Mouse (Mus musculus): ENCODE measurements around the gene Mfap3.

- TF ChIP-seq CTCF (IDR thresholded peaks at IDR 0.05; ENCODE audit: insufficient read depth, low read length) = no peak
- TF ChIP-seq POLR2A (IDR thresholded peaks at IDR 0.05; ENCODE audit: borderline replicate concordance, extremely low read depth, low read depth, low read length) = no peak
Measured at GRCm38 (mm10) chr11:57539841-57540418, 21.5 kb downstream of the Mfap3 start.
